Mouse (Mus musculus) brain, adult 2 months (tissue): Measurements from ENCODE around the gene Smg7.
"Not testable (repeated sequence)": the region's sequence is repeated elsewhere in the genome, so short reads cannot be mapped to it uniquely, and the experiment has no call there.

Experiments
- DNase-seq: peaks from one replicate; pipeline ENCODE4 v3.0.0; 2011; ENCODE audit warnings: low read depth, low spot score

The Smg7 gene

GRCm38 (mm10) chr1:152901765-152902664, at the start of gene Smg7:
Gene Smg7 (minus strand): TSS chr1:152902646.
- DNase-seq = peak; percentile 70

GRCm38 (mm10) chr1:152942977-152943376, 40.5 kb upstream of the Smg7 start:
- DNase-seq = no peak

GRCm38 (mm10) chr1:152936365-152936764, 33.9 kb upstream of the Smg7 start:
- peak; percentile 61 for DNase-seq

- DNase-seq = peak; percentile 51
Measured at GRCm38 (mm10) chr1:152935476-152935875, 33.0 kb upstream of the Smg7 start.

- DNase-seq = no peak
Measured at GRCm38 (mm10) chr1:152933962-152934361, 31.5 kb upstream of the Smg7 start.

GRCm38 (mm10) chr1:152921786-152922185, 19.3 kb upstream of the Smg7 start:
- DNase-seq = no peak

GRCm38 (mm10) chr1:152917626-152918025, 15.2 kb upstream of the Smg7 start:
- no peak for DNase-seq

- no peak for DNase-seq
Measured at GRCm38 (mm10) chr1:152916936-152917335, 14.5 kb upstream of the Smg7 start.

GRCm38 (mm10) chr1:152915766-152916165, 13.3 kb upstream of the Smg7 start:
- DNase-seq = no peak

- no peak for DNase-seq
Measured at GRCm38 (mm10) chr1:152913483-152914460, 11.3 kb upstream of the Smg7 start.

- DNase-seq = peak; percentile 95
Measured at GRCm38 (mm10) chr1:152904469-152904868, 2.0 kb upstream of the Smg7 start.

GRCm38 (mm10) chr1:152903591-152904135, 1.2 kb upstream of the Smg7 start:
- DNase-seq = peak; percentile 53

GRCm38 (mm10) chr1:152902665-152903516, 445 bp upstream of the Smg7 start:
- DNase-seq = peak; percentile 99

GRCm38 (mm10) chr1:152901419-152901764, 1.1 kb downstream of the Smg7 start:
- no peak for DNase-seq

- DNase-seq = not testable (repeated sequence)
Measured at GRCm38 (mm10) chr1:152888086-152888485, 14.4 kb downstream of the Smg7 start.

- DNase-seq = no peak
Measured at GRCm38 (mm10) chr1:152871031-152871430, 31.4 kb downstream of the Smg7 start.

GRCm38 (mm10) chr1:152869901-152870300, 32.5 kb downstream of the Smg7 start:
- no peak for DNase-seq

GRCm38 (mm10) chr1:152846856-152847255, 55.6 kb downstream of the Smg7 start:
- DNase-seq = no peak

GRCm38 (mm10) chr1:152845211-152845730, 57.2 kb downstream of the Smg7 start:
- no peak for DNase-seq

- DNase-seq = no peak
Measured at GRCm38 (mm10) chr1:152844634-152845033, 57.8 kb downstream of the Smg7 start.

- no peak for DNase-seq
Measured at GRCm38 (mm10) chr1:152841057-152841456, 61.4 kb downstream of the Smg7 start.
